Mouse (Mus musculus): ENCODE measurements around the gene Hnrnpd.

Hnrnpd gene

DNA sequence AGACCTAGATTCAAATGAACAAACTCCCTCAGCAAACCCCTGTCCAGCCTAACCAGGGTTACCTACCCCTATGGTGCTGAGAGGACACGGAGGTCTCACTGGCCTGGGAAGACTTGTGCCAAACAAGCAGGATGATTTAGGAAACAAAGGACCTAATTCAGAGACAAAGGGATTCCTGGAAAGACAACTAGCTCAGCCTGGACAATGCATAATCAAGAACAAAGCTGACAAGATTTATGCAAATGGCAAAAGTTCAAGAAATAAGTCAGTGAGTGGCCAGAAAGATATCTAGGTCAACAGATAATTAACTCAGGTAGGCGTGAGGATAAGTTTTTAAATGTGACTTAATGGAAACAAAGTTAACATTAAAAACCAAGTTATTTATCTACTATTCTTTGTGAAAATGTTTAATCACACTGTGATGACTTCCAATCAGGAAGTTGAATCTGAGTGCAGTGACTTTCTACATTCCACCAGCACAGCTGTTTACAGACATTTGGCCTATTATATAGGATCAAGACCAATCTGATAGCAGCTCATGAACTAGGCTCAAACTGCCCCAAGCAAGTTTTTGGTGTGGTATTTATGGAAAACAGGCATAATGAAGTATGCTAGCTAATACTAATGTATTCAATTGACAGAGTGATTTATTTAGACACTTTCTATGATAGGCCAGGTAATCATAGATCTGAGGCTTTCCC is 19.4 kb downstream of the Hnrnpd start:
- in situ Hi-C loops (cut with MboI, MseI), result no loop called here

DNA sequence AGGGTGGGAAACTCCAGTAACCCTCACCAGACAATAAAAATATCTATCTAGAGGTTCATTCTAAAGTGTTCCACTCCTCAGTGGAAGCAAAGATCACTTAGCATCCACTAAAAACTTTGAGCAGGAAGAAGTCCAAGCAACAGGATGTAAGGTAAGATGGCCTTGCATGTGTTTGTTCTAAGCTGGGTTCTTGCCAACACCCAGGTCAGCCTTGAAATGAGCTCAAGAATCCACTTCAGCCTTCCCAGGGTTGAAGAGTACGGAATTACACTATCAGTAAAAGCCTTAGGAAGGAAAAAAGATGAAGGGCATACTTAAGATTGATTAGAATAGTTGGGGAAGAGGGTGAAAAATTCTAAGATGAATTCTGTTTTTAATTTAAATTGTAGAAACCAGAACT is 20.1 kb downstream of the Hnrnpd start:
- in situ Hi-C loops (cut with MboI, MseI), result no loop called here

DNA sequence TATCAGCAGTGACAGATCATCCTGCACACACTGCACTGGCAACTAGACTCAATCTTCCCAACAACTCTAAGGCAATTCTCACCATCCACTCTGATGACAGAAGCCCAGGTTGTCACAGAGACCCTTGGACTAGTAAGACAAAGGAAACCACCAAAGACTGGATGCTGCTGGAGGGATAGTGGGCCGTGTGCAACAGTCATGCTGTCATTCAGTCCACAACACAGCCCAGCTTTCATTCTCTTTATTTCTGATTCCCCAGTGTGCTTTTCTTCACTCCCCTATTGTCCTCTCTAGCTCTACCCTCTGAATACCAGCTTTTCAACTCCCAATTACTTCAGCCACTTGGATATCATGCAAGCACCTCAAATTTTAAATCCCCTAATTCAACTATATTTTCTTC is 24.9 kb downstream of the Hnrnpd start:
- in situ Hi-C loops (cut with MboI, MseI), result no loop called here

DNA sequence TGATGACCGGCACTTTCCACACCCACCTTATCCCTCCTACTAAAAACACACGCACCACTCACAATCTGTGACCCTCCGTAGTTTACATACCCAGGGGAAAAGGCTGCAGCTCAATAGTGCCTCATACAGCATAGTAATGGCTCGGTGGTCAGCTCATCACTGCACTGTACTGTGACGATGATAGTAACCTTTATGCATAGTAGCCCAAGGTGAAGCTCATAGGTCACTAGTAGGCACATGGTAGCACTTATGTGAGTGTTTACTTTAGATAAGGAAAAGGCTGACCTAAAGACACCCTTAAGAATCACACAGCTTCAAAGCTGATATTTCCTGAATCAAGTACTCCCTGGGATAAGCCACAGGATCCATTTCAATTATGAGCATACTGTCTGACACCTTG is 26.2 kb downstream of the Hnrnpd start:
- in situ Hi-C loops (cut with MboI, MseI), result no loop called here

DNA sequence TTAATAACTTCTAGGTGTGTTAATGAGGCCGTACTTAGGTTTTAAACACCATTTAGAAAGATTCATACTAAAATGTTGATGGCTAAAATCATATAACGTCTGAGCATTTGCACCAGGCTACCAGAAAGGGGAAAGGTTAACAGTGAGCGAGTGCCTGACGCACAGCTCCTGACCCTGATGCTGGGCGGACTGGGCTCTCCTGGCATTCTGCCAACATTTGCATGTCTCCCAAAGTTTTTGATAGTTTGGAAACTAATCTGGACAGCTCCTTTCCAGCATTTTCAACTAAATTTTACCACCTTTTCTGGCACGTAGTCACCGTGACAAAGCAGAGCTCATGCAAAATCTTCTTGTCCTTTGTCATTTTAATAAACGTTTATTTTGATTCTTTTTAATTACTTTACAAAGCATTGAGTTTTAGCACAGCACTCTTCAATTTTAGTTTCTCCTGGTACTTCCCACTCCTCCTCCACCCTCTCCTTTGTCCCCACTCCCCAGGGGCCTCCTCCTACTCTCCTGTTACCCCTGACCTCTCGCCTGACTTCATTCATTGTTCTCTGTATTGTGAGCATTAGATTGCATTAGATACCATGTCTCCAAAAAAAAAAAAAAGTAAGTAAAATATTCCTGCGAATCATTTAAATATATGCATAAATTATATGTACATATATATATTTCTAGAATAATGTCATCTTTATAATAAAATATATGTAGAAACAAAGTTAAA is 36.8 kb downstream of the Hnrnpd start:
- in situ Hi-C loops (cut with MboI, MseI), result no loop called here

DNA sequence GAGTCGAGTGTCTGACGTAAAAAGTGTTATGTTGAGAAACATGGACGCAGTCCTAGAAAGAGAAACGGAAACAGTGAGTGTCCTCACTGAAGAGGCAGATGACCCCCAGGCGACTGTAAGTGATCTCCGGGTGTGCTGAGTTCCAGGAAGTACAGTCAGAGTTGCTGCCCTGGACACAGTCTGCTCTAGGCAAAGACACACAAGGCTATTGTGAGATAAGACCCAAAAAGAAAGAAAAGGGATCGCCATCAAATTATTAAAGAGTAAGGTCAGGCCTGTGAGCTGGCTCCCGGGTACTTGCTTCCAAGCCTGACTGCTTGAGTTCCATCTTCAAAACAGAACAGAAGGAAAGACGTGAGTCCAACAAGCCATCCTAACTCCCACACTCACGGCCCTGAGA is 37.5 kb downstream of the Hnrnpd start:
- in situ Hi-C loops (cut with MboI, MseI), result no loop called here

DNA sequence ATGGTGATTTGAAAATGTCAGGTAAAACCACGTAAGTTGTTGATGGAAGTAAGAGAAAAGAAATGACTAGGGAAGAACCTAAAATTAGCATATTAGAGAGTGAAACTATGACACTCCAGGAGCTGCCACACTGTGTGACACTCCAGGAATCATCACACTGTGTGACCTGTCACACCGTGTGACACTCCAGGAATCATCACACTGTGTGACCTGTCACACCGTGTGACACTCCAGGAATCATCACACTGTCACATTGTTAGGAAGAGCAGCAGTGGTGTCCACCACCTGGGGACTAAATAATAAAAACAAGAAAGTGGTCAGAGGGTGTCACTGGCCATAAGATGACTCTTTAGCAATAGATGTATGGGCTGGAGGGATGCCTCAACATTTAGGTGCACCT is 39.3 kb downstream of the Hnrnpd start:
- in situ Hi-C loops (cut with MboI, MseI), result no loop called here

DNA sequence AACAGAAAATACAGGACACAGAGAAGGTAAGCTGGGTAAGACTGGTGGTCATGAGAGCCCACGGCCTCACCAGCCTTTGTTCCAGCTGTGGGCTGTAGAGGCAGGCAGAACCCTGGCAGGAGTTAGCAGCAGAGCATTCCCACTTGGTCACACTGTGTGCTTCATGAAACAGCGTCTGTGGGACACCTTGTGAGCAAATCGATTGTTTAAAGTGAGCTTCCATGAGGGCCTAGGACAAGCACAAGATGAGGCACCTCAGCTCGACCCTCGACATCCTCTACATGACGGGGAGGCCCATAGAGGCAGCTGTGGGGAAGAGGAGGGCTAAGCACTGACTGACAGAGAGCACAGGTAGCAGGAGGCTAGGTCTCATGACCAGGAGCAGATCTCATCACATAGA is 46.8 kb downstream of the Hnrnpd start:
- in situ Hi-C loops (cut with MboI, MseI), result no loop called here

DNA sequence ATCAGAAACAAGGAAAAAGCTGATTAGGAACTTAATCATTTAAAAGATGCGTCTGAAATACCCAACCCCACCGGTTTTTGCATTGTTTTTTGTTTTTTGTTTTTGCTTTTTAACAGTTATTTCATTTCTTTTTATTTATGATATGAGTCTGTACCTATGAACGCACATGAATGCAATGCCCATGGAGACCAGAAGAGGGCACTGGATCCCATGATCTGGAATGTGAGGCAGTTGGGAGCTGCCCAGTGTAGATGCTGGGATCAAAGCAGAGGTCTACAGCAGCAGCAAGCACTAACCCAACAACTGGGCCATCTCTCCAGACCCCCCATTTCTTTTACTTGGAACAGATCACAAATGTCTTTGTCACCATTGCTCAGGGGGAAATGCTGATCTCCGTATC is 50.8 kb downstream of the Hnrnpd start:
- in situ Hi-C loops (cut with MboI, MseI), result no loop called here

DNA sequence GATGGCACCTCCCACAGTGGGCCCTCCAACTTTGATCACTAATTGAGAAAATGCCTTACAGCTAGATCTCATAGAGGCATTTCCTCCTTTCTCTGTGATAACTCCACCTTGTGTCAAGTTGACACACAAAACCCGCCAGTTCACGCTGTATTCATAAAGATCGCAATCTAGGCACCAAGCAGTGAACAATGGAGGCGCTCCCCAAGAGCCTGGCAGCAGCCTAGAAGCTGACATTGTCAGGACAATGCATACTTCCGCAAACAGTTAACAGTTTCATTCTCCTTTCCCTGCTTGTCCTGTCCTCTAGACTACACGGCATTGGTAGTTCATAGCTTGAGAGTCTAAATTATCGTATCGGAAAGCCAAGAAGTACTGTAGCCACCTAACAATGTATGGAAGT is 56.7 kb downstream of the Hnrnpd start:
- in situ Hi-C loops (cut with MboI, MseI), result no loop called here

DNA sequence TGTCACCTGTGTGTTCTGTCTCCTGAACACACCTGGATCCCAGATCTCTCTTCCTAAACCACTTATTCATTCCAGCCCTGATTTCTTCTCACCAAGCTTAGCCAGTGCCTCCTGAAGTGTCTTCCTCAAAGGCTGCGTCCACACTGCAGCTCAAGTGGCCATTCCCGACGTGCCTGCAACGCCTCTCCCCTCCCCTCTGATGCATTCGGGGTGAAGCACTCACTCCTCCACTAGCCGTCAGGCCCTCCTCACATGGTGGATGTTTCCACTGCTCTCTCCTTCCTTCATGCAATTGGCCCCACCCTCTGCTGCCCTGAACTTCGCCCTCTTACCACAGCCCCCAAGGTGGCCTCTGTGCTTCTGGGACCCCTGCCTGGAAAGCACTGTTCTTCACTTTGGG is 63.2 kb downstream of the Hnrnpd start:
- in situ Hi-C loops (cut with MboI, MseI), result no loop called here

DNA sequence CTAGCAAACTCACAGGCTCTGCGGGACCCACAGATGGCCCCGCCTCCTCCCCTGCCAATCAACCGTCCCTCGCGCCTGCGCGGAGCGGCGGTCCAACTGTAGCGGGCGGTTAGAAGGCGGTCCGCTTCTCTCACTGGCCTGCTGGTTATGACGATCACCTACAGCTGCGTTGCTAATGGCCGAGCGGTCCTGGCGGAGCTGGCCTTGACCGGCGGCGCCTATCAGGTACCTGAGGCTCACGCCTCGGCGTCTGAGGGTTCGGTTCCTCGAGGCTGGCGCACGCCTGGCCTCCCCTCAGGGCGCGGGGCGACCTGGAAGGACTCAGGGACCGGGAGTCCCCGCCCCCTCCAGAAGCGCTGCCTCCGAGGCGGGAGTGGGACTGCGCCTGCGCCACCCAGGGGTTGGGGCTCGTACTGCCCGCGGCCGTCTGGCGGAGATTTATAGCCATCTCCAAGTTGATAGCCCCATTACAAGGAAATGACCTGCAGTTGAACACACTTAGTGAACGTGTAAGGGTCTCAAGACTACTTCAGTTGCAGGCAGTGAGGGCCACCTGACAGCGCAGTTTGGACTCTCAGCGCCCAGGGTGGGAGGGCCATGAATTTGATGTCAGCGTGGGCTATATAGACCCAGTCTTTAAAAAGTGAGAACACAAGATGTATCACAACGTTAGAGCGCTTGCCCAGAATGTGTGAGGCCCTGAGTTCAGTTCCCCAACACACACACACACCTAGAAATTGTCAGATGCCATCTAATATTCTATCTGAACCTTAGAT is 72.4 kb downstream of the Hnrnpd start, which contains the start of gene Vamp9:
TSS of gene Vamp9 (plus strand) at position 74 of the 776 bp plus-strand sequence.
- in situ Hi-C loops (cut with MboI, MseI), result no loop called here
